Mouse (Mus musculus) layer of hippocampus, adult 18-20 months (tissue): ENCODE measurements at regions not wholly inside any gene's neighbourhood (a gene's known extent, or its start where the extent isn't known, plus 50 kb on each side); places are given as distances from the start of the nearest gene placed in this dataset.
"Not testable (repeated sequence)": the region's sequence is repeated elsewhere in the genome, so short reads cannot be mapped to it uniquely, and the experiment has no call there.

ENCODE experiments used
- DNase-seq, 2 experiments: peaks; one replicate each; pipeline ENCODE4 v3.0.0; 2022; ENCODE audit warnings: low spot score in 2 of 2

- DNase-seq: no peak
Observed at GRCm38 (mm10) chr15:9954941-9955340, 206.3 kb upstream of the Spef2 start.

GRCm38 (mm10) chr15:9974999-9975398 lies 202.0 kb upstream of the Prlr start:
- no peak for DNase-seq

GRCm38 (mm10) chr15:10011289-10012234 lies 165.5 kb upstream of the Prlr start:
- DNase-seq: peak; percentile 11 to 48

GRCm38 (mm10) chr15:10017216-10017615 lies 159.8 kb upstream of the Prlr start:
- no peak for DNase-seq

GRCm38 (mm10) chr15:10029902-10030301 lies 147.1 kb upstream of the Prlr start:
- DNase-seq: no peak

- no peak for DNase-seq
Observed at GRCm38 (mm10) chr15:10035561-10035960, 141.5 kb upstream of the Prlr start.

- DNase-seq: not testable (repeated sequence)
Observed at GRCm38 (mm10) chr15:10036576-10036975, 140.5 kb upstream of the Prlr start.

GRCm38 (mm10) chr15:10073580-10073979 lies 103.5 kb upstream of the Prlr start:
- DNase-seq: no peak

GRCm38 (mm10) chr15:10074916-10075315 lies 102.1 kb upstream of the Prlr start:
- DNase-seq: no peak

GRCm38 (mm10) chr15:10075391-10076060 lies 101.5 kb upstream of the Prlr start:
- peak in 1 of 2 experiments; percentile 3 for DNase-seq

- DNase-seq: no peak
Observed at GRCm38 (mm10) chr15:10076061-10076400, 101.0 kb upstream of the Prlr start.

- DNase-seq: no peak
Observed at GRCm38 (mm10) chr15:10078434-10078833, 98.6 kb upstream of the Prlr start.

GRCm38 (mm10) chr15:10079510-10079909 lies 97.5 kb upstream of the Prlr start:
- no peak for DNase-seq

- no peak for DNase-seq
Observed at GRCm38 (mm10) chr15:10088691-10089090, 88.3 kb upstream of the Prlr start.

- no peak for DNase-seq
Observed at GRCm38 (mm10) chr15:10090384-10091092, 86.5 kb upstream of the Prlr start.

GRCm38 (mm10) chr15:10103350-10103749 lies 73.7 kb upstream of the Prlr start:
- no peak for DNase-seq

- not testable (repeated sequence) for DNase-seq
Observed at GRCm38 (mm10) chr15:10105211-10105976, 71.6 kb upstream of the Prlr start.

- no peak for DNase-seq
Observed at GRCm38 (mm10) chr15:10106853-10107252, 70.2 kb upstream of the Prlr start.
